Mouse (Mus musculus): ENCODE measurements around the gene Lrrtm3. TPM values are rescaled to one million over a fixed set of nuclear protein-coding genes. Genes with fewer than 3 reads are reported as not detected.
A peak's percentile ranks its signal among the peaks of the same experiment; 100 is the strongest.

The Lrrtm3 gene
- polyA plus RNA-seq, 1 experiment from 2014 or later = 3.3 TPM

GRCm38 (mm10) chr10:64086567-64087391 is 3.3 kb downstream of the Lrrtm3 start:
- ATAC-seq (ENCODE audit: insufficient number of reproducible peaks, insufficient read depth, low FRiP score, low TSS enrichment) = no peak
- Histone ChIP-seq H3K9ac (no peak overlapping the region), H3K4me1 (peaks cover 8% of the 10 kb centered on the region; the same call in 1 of the 2 replicates), H3K4me3 (peak overlapping the region; percentile 41; the same call in 1 of the 2 replicates), H3K27ac (no peak overlapping the region), H3K9me3 (no peaks in the 10 kb centered on the region), H3K36me3 (no peaks in the 10 kb centered on the region), H3K27me3 (peaks cover 23% of the 10 kb centered on the region), H3K4me2 (replicated peaks) (peak overlapping the region; percentile 82)
- 1% methylated on average over 12 of the region's 12 CpGs for WGBS

- H3K36me3 ChIP-seq = no peaks in the 10 kb centered on the region
- H3K9me3 ChIP-seq = no peaks in the 10 kb centered on the region
- WGBS = 59% methylated on average over 16 of the region's 16 CpGs
- no peak for ATAC-seq (ENCODE audit: insufficient number of reproducible peaks, insufficient read depth, low FRiP score, low TSS enrichment)
- H3K4me2 ChIP-seq (replicated peaks) = peak overlapping the region; percentile 82; the same call in 1 of the 2 replicates
- H3K9ac ChIP-seq = no peak overlapping the region
- peaks cover 8% of the 10 kb centered on the region; the same call in 1 of the 2 replicates for H3K4me1 ChIP-seq
- H3K4me3 ChIP-seq = no peak overlapping the region; the same call in 1 of the 2 replicates
- peaks cover 20% of the 10 kb centered on the region for H3K27me3 ChIP-seq
- no peak overlapping the region for H3K27ac ChIP-seq
These were observed 3.9 kb downstream of the Lrrtm3 start for GRCm38 (mm10) chr10:64086183-64086566.

GRCm38 (mm10) chr10:64084465-64084864 is 5.6 kb downstream of the Lrrtm3 start:
- H3K36me3 ChIP-seq = no peaks in the 10 kb centered on the region
- H3K27ac ChIP-seq = no peak overlapping the region
- no peak overlapping the region for H3K4me2 ChIP-seq (replicated peaks)
- WGBS = 44% methylated on average over 4 of the region's 4 CpGs
- no peak overlapping the region for H3K9ac ChIP-seq
- no peak overlapping the region for H3K4me3 ChIP-seq
- no peak for ATAC-seq (ENCODE audit: insufficient number of reproducible peaks, insufficient read depth, low FRiP score, low TSS enrichment)
- no peaks in the 10 kb centered on the region for H3K9me3 ChIP-seq
- H3K27me3 ChIP-seq = peaks cover 19% of the 10 kb centered on the region
- peaks cover 8% of the 10 kb centered on the region; the same call in 1 of the 2 replicates for H3K4me1 ChIP-seq

DNA sequence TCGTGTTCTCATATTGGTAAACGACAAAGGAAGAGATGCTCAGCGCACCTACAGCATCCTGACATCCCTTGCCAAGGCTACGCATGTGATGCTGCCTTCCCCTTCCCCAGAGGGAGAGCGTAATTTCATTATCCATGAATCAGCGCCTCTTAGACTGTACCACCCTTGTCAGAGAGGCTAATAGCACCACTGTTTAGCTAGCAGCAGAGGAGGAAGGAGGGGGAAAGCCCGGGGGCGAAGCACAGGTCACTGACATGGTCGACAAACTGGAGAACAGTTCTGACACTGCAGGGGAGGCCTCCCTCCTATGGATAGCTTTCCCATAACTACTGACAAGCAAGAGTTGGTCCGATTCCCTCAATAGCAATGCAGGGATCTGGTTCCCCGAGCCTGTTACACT is 6.3 kb downstream of the Lrrtm3 start:
- 26% methylated on average over 11 of the region's 11 CpGs for WGBS
- no peak for ATAC-seq (ENCODE audit: insufficient number of reproducible peaks, insufficient read depth, low FRiP score, low TSS enrichment)

GRCm38 (mm10) chr10:64082345-64082744 is 7.7 kb downstream of the Lrrtm3 start:
- H3K4me1 ChIP-seq = peaks cover 8% of the 10 kb centered on the region; the same call in 1 of the 2 replicates
- H3K9ac ChIP-seq = no peak overlapping the region
- H3K4me3 ChIP-seq = no peak overlapping the region
- H3K27ac ChIP-seq = no peak overlapping the region
- no peak for ATAC-seq (ENCODE audit: insufficient number of reproducible peaks, insufficient read depth, low FRiP score, low TSS enrichment)
- WGBS = 75% methylated on average over 3 of the region's 3 CpGs
- H3K27me3 ChIP-seq = peaks cover 4% of the 10 kb centered on the region; the same call in 1 of the 2 replicates
- H3K9me3 ChIP-seq = no peaks in the 10 kb centered on the region
- no peaks in the 10 kb centered on the region for H3K36me3 ChIP-seq
- H3K4me2 ChIP-seq (replicated peaks) = no peak overlapping the region

More for the DNA sequence above, 6.3 kb downstream of the Lrrtm3 start:
- no peaks in the 10 kb centered on the region for H3K36me3 ChIP-seq
- H3K4me2 ChIP-seq (replicated peaks) = peak overlapping the region; percentile 21; the same call in 1 of the 2 replicates
- H3K4me1 ChIP-seq = peaks cover 8% of the 10 kb centered on the region; the same call in 1 of the 2 replicates
- no peak overlapping the region for H3K9ac ChIP-seq
- peaks cover 15% of the 10 kb centered on the region for H3K27me3 ChIP-seq
- H3K4me3 ChIP-seq = no peak overlapping the region
- no peaks in the 10 kb centered on the region for H3K9me3 ChIP-seq
- H3K27ac ChIP-seq = no peak overlapping the region

GRCm38 (mm10) chr10:64076410-64077052 is 13.5 kb downstream of the Lrrtm3 start:
- no peaks in the 10 kb centered on the region for H3K36me3 ChIP-seq
- H3K4me1 ChIP-seq = no peaks in the 10 kb centered on the region
- WGBS = 56% methylated on average over 10 of the region's 10 CpGs
- no peak overlapping the region for H3K4me3 ChIP-seq
- ATAC-seq (ENCODE audit: insufficient number of reproducible peaks, insufficient read depth, low FRiP score, low TSS enrichment) = no peak
- no peaks in the 10 kb centered on the region for H3K27me3 ChIP-seq
- H3K4me2 ChIP-seq (replicated peaks) = no peak overlapping the region
- H3K27ac ChIP-seq = no peak overlapping the region
- H3K9me3 ChIP-seq = no peaks in the 10 kb centered on the region
- H3K9ac ChIP-seq = no peak overlapping the region

- H3K9me3 ChIP-seq = no peaks in the 10 kb centered on the region
- no peaks in the 10 kb centered on the region for H3K36me3 ChIP-seq
- ATAC-seq (ENCODE audit: insufficient number of reproducible peaks, insufficient read depth, low FRiP score, low TSS enrichment) = no peak
- no peaks in the 10 kb centered on the region for H3K27me3 ChIP-seq
- 38% methylated on average over 5 of the region's 5 CpGs for WGBS
- H3K27ac ChIP-seq = no peak overlapping the region
- H3K4me2 ChIP-seq (replicated peaks) = no peak overlapping the region
- no peaks in the 10 kb centered on the region for H3K4me1 ChIP-seq
- H3K4me3 ChIP-seq = no peak overlapping the region
- no peak overlapping the region for H3K9ac ChIP-seq
These were observed 14.1 kb downstream of the Lrrtm3 start for GRCm38 (mm10) chr10:64075944-64076343.

GRCm38 (mm10) chr10:64063704-64064103 is 26.4 kb downstream of the Lrrtm3 start:
- no peak overlapping the region for H3K9ac ChIP-seq
- no peak for ATAC-seq (ENCODE audit: insufficient number of reproducible peaks, insufficient read depth, low FRiP score, low TSS enrichment)
- 82% methylated on average over 9 of the region's 9 CpGs for WGBS

GRCm38 (mm10) chr10:64049946-64050345 is 40.1 kb downstream of the Lrrtm3 start:
- no peaks in the 10 kb centered on the region for H3K4me1 ChIP-seq
- ATAC-seq (ENCODE audit: insufficient number of reproducible peaks, insufficient read depth, low FRiP score, low TSS enrichment) = no peak
- H3K27me3 ChIP-seq = no peaks in the 10 kb centered on the region
- no peak overlapping the region for H3K27ac ChIP-seq
- no peak overlapping the region for H3K9ac ChIP-seq
- WGBS = 91% methylated on average over 6 of the region's 6 CpGs
- H3K9me3 ChIP-seq = no peaks in the 10 kb centered on the region
- no peak overlapping the region for H3K4me2 ChIP-seq (replicated peaks)
- H3K36me3 ChIP-seq = no peaks in the 10 kb centered on the region
- no peak overlapping the region for H3K4me3 ChIP-seq

More at GRCm38 (mm10) chr10:64063704-64064103, 26.4 kb downstream of the Lrrtm3 start:
- no peaks in the 10 kb centered on the region for H3K36me3 ChIP-seq
- no peak overlapping the region for H3K4me2 ChIP-seq (replicated peaks)
- H3K4me3 ChIP-seq = no peak overlapping the region
- H3K27me3 ChIP-seq = no peaks in the 10 kb centered on the region
- no peaks in the 10 kb centered on the region for H3K4me1 ChIP-seq
- no peaks in the 10 kb centered on the region for H3K9me3 ChIP-seq
- no peak overlapping the region for H3K27ac ChIP-seq

DNA sequence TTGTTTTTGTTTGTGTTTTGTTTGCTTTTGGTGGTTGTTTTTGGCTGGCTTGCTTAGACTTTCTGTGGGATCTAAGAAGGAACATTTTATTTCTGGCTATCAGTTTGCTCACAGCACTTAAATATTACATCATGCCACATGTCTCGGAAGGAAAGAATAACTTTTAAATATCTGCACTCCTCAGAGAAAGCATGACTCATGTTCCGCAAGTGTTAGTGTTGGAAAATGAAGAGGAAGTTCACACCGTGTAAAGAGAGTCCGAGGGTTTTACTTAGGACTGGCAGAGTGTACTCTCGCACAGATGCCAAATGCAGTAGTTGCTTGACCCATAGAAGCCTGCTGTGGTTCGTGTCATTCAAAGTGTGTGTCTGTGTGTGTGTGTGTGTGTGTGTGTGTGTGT is 40.9 kb downstream of the Lrrtm3 start:
- Histone ChIP-seq H3K4me3 (no peak overlapping the region), H3K9me3 (no peaks in the 10 kb centered on the region), H3K27ac (no peak overlapping the region), H3K4me2 (replicated peaks) (no peak overlapping the region), H3K27me3 (no peaks in the 10 kb centered on the region), H3K4me1 (no peaks in the 10 kb centered on the region), H3K9ac (no peak overlapping the region), H3K36me3 (no peaks in the 10 kb centered on the region)
- 81% methylated on average over 6 of the region's 6 CpGs for WGBS
- ATAC-seq (ENCODE audit: insufficient number of reproducible peaks, insufficient read depth, low FRiP score, low TSS enrichment) = no peak

DNA sequence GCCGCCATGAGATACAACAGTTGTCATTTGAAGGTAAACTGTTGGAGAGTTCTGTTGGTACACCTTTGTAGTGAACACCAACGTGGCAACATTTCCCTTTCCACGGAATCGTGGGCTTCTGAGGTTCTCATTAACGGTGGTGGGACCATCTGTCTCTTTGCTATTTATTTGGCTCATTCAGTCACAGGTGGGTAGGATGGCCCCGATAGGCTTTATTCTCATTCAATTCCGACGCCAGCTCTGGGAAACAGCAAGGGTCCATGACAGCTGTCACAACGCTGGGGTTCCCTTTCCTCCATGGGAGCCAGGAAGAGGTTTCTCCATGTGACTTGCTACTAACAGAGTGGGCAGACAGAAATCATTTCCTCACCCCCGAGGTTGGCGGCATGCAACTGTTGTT is 48.2 kb downstream of the Lrrtm3 start:
- H3K36me3 ChIP-seq = no peaks in the 10 kb centered on the region
- H3K4me3 ChIP-seq = no peak overlapping the region
- no peak for ATAC-seq (ENCODE audit: insufficient number of reproducible peaks, insufficient read depth, low FRiP score, low TSS enrichment)
- H3K27ac ChIP-seq = no peak overlapping the region
- no peaks in the 10 kb centered on the region for H3K9me3 ChIP-seq
- no peaks in the 10 kb centered on the region for H3K27me3 ChIP-seq
- 83% methylated on average over 11 of the region's 11 CpGs for WGBS
- H3K9ac ChIP-seq = no peak overlapping the region
- no peaks in the 10 kb centered on the region for H3K4me1 ChIP-seq
- H3K4me2 ChIP-seq (replicated peaks) = no peak overlapping the region

- no peak overlapping the region for H3K27ac ChIP-seq
- no peaks in the 10 kb centered on the region for H3K36me3 ChIP-seq
- H3K27me3 ChIP-seq = no peaks in the 10 kb centered on the region
- no peaks in the 10 kb centered on the region for H3K9me3 ChIP-seq
- no peak overlapping the region for H3K4me2 ChIP-seq (replicated peaks)
- 89% methylated on average over 7 of the region's 7 CpGs for WGBS
- H3K4me3 ChIP-seq = no peak overlapping the region
- no peak overlapping the region for H3K9ac ChIP-seq
- ATAC-seq (ENCODE audit: insufficient number of reproducible peaks, insufficient read depth, low FRiP score, low TSS enrichment) = no peak
- H3K4me1 ChIP-seq = no peaks in the 10 kb centered on the region
These were observed 48.9 kb downstream of the Lrrtm3 start for GRCm38 (mm10) chr10:64041218-64041617.

Measured in embryonic facial prominence, embryonic 12.5 days (tissue).